Mouse (Mus musculus): ENCODE results near the gene Aadat. TPM values are rescaled to one million over a fixed set of nuclear protein-coding genes. Genes with fewer than 3 reads are reported as not detected.
A peak's percentile ranks its signal among the peaks of the same experiment; 100 is the strongest.
"Not testable (repeated sequence)": the region's sequence is repeated elsewhere in the genome, so short reads cannot be mapped to it uniquely, and the experiment has no call there.

Aadat gene
- polyA plus RNA-seq (2015; fragmentation: Nextera tagmentation; extraction: Ambion mirVana) = 0.40 and 0.76 TPM in 2 replicates

DNA sequence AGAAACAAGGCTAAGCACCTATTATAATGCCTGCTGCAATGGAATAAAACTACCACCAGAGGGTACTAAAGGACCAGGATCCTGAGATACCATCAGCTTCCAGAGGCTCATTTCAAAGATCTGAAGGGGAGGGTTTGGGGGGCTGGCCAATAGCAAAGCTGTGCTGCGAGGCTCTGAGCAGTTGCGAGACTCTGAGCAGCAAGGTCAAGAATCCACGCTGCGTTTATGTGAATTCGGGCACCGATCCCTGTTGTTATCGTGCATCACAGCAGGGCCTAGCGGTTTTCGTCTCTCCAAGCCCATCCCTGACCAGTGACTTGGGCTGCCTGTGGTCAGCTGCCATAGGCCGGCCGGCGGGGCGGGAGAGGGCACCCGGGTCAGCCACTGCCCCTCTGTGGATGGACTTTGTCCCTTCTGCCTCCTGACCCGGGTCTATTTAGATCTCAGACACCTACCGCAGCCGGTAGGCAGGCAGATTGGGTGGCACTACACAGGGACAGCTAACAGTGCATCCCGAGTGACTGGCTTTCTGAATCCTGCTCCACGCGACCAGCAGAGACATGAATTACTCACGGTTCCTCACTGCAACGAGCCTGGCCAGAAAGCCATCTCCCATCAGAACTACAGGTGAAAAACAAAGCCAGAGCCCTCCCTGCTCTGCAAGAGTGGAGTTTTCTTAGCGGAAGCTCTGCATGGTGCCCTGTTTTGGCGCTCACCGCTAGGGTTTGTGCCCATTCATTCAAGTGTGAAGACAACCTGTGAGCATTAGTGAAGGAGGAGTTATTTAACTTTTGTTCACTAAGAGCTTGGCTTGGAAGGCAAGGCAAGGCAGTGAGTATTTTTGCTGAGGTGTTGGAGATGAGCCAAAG lies at the start of gene Aadat:
Gene Aadat, plus strand, starts transcription at position 280 of the 869 bp plus-strand sequence.
- under 1% methylated on average over 25 of the region's 25 CpGs for WGBS
- H3K9me3 ChIP-seq (replicated peaks) = no peaks in the 10 kb centered on the region
- H3K4me1 ChIP-seq = peaks cover 7% of the 10 kb centered on the region; the same call in 1 of the 2 replicates
- no peak within 1 kb of the TSS for H3K27ac ChIP-seq
- H3K4me3 ChIP-seq = peak within 1 kb of the TSS; percentile 57
- no peaks in the 10 kb centered on the region for H3K27me3 ChIP-seq
- peak; percentile 99 for ATAC-seq
- no peaks in the 10 kb centered on the region for H3K36me3 ChIP-seq (ENCODE audit: poor library complexity, severe bottlenecking)
- peak within 1 kb of the TSS; percentile 96 for H3K4me2 ChIP-seq
- H3K9ac ChIP-seq = peak within 1 kb of the TSS; percentile 79

DNA sequence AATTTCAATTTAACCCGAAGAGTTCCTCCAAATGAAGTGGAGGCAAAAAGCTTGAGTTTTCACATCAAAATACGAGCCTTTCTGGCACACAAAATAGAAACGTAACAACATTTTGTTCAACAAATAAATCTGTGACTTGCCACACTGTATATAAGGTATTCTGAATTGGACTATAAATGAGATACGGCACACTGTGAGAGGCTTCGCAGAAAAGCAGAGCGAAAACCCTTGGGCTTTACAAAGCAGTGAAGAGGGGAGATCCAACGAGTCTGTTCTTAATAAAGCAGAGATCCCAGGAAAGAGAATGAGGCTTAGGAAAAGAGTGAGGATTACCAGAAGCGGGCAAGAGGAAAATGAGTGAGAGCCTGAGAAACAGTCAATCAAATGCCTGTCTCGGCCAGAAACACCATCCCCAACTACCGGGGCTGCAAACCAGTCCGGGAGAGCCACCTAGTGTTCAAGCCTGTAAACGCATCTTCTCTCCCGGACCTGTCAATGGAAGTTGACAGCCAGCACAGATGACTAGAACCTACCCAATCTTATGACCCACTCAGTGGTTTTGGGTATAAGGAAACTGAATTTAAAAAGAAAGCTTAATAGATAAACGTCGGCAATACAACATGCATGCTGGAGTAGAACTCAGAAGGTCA lies 38.9 kb upstream of the Aadat start:
- Histone ChIP-seq H3K9ac (no peak overlapping the region), H3K9me3 (replicated peaks) (no peaks in the 10 kb centered on the region), H3K4me2 (peak overlapping the region; percentile 22), H3K36me3 (ENCODE audit: poor library complexity, severe bottlenecking) (no peaks in the 10 kb centered on the region), H3K27ac (no peak overlapping the region), H3K4me3 (no peak overlapping the region), H3K4me1 (no peaks in the 10 kb centered on the region), H3K27me3 (no peaks in the 10 kb centered on the region)
- peak; percentile 94 for ATAC-seq
- WGBS = 37% methylated on average over 15 of the region's 15 CpGs

DNA sequence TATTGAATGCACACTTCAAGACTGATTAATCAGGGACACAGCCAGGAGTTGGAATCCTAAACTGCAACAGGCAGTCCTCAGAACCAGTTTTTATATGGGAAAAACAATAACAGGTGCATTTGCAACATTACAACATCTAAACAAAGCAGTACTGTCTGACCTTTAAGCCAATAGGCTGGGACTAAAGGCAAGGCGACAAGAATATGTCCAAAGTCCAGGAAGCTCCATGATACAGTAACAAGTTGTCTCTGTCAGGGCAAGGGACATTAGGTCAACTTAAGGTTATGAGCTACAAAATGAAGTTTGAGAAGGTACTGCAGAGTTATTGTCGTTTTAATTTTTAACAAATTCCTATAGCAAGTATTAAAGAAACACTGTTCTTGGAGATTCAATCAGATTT lies 15.6 kb upstream of the Aadat start:
- no peak overlapping the region for H3K4me2 ChIP-seq
- H3K4me1 ChIP-seq = no peaks in the 10 kb centered on the region
- H3K9me3 ChIP-seq (replicated peaks) = no peaks in the 10 kb centered on the region
- WGBS = 85% methylated on average over 2 of the region's 2 CpGs
- H3K27me3 ChIP-seq = no peaks in the 10 kb centered on the region
- ATAC-seq = no peak
- H3K27ac ChIP-seq = no peak overlapping the region
- H3K9ac ChIP-seq = no peak overlapping the region
- no peaks in the 10 kb centered on the region for H3K36me3 ChIP-seq (ENCODE audit: poor library complexity, severe bottlenecking)
- no peak overlapping the region for H3K4me3 ChIP-seq

DNA sequence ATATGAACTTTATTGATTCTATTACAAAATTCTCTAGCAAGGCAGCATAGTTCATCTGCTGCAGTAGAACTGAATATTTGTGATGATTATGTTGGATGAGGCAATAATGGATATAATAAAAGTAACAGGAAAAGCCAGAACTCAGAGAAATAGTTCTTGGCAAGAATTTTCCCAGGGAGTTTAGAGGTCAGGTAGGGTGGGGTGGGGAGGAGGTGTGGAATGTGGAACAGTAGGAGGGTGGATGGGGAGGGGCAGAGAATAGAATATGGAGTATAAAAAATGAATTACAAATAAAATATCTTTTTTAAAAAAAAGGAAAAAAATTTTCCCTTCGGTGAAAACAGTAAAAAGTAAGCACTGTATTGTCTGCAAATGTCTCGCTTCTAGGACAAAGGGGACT lies 13.9 kb upstream of the Aadat start:
- Histone ChIP-seq H3K4me1 (no peaks in the 10 kb centered on the region), H3K9me3 (replicated peaks) (no peaks in the 10 kb centered on the region), H3K4me2 (no peak overlapping the region), H3K36me3 (ENCODE audit: poor library complexity, severe bottlenecking) (no peaks in the 10 kb centered on the region), H3K27ac (no peak overlapping the region), H3K9ac (no peak overlapping the region), H3K4me3 (no peak overlapping the region), H3K27me3 (no peaks in the 10 kb centered on the region)
- ATAC-seq = no peak
- WGBS = 95% methylated on average over 2 of the region's 2 CpGs

DNA sequence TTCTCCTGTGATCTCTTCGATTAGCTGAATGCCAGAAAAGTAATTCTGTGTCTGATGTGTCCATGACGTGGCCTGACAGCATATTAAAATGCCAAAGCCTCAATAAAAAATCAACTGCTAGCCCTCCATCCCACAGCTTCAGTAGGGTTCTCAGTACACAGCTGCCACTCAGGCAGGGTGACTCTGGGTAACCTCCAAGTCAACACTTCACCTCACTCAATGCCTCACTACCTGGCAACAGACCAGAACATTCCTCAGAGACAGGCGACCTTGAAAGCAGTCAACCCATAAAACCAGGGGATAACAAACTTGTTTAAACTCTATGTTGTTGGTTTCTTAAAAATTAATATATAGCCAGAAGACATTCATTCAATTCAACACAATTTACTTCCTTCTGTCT lies 13.3 kb upstream of the Aadat start:
- Histone ChIP-seq H3K4me2 (no peak overlapping the region), H3K9me3 (replicated peaks) (no peaks in the 10 kb centered on the region), H3K27me3 (no peaks in the 10 kb centered on the region), H3K9ac (no peak overlapping the region), H3K36me3 (ENCODE audit: poor library complexity, severe bottlenecking) (no peaks in the 10 kb centered on the region), H3K4me3 (no peak overlapping the region), H3K27ac (no peak overlapping the region), H3K4me1 (no peaks in the 10 kb centered on the region)
- ATAC-seq = no peak
- WGBS = 77% methylated on average over 3 of the region's 3 CpGs

- WGBS = 92% methylated on average over 11 of the region's 11 CpGs
Observed at GRCm38 (mm10) chr8:60494606-60495005, 11.1 kb upstream of the Aadat start.

GRCm38 (mm10) chr8:60495046-60495445 lies 10.7 kb upstream of the Aadat start:
- H3K27ac ChIP-seq; H3K9ac ChIP-seq; H3K27me3 ChIP-seq; H3K4me3 ChIP-seq; ATAC-seq; H3K9me3 ChIP-seq (replicated peaks); H3K4me1 ChIP-seq; H3K36me3 ChIP-seq (ENCODE audit: poor library complexity, severe bottlenecking); H3K4me2 ChIP-seq: not testable (repeated sequence)
- 87% methylated on average over 2 of the region's 2 CpGs for WGBS

More at GRCm38 (mm10) chr8:60494606-60495005, 11.1 kb upstream of the Aadat start:
- no peak overlapping the region for H3K4me2 ChIP-seq
- no peak overlapping the region for H3K4me3 ChIP-seq
- no peak overlapping the region for H3K27ac ChIP-seq
- H3K9me3 ChIP-seq (replicated peaks) = no peaks in the 10 kb centered on the region
- H3K36me3 ChIP-seq (ENCODE audit: poor library complexity, severe bottlenecking) = no peaks in the 10 kb centered on the region
- ATAC-seq = no peak
- H3K9ac ChIP-seq = no peak overlapping the region
- no peaks in the 10 kb centered on the region for H3K27me3 ChIP-seq
- H3K4me1 ChIP-seq = no peaks in the 10 kb centered on the region

- 65% methylated on average over 2 of the region's 2 CpGs for WGBS
- Histone ChIP-seq H3K4me2 (no peak within 1 kb of the TSS), H3K4me3 (no peak within 1 kb of the TSS), H3K4me1 (peaks cover 7% of the 10 kb centered on the region; the same call in 1 of the 2 replicates), H3K9ac (no peak within 1 kb of the TSS), H3K27ac (no peak within 1 kb of the TSS), H3K9me3 (replicated peaks) (no peaks in the 10 kb centered on the region), H3K36me3 (ENCODE audit: poor library complexity, severe bottlenecking) (no peaks in the 10 kb centered on the region), H3K27me3 (no peaks in the 10 kb centered on the region)
- no peak for ATAC-seq
Observed at GRCm38 (mm10) chr8:60503098-60503497, 2.6 kb upstream of the Aadat start, which contains the start of gene Gm10283. TSS of gene Gm10283 (minus strand) at chr8:60503198.

DNA sequence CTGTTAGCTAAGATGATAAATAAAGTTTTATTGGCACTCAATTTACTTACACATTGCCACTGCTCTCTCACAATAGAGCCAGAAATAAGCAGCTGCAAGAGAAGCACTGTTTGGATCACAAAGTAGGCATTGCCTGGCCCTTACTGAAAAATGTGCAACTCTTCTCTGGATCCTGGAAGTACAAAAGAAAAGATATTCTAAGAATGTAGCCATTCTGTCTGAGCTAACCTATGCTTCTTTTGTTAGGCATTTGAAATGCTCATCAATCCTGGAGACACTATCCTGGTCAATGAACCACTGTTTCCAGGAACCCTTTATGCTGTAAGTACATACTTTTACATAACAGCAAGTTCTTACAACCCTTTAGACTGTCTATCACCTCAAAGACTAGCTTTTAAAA lies 12.6 kb downstream of the Aadat start:
- no peak for ATAC-seq
- Histone ChIP-seq H3K4me2 (no peak overlapping the region), H3K4me3 (no peak overlapping the region), H3K27me3 (no peaks in the 10 kb centered on the region), H3K9me3 (replicated peaks) (no peaks in the 10 kb centered on the region), H3K4me1 (no peaks in the 10 kb centered on the region), H3K27ac (no peak overlapping the region), H3K9ac (no peak overlapping the region), H3K36me3 (ENCODE audit: poor library complexity, severe bottlenecking) (no peaks in the 10 kb centered on the region)

- no peaks in the 10 kb centered on the region for H3K27me3 ChIP-seq
- no peaks in the 10 kb centered on the region for H3K9me3 ChIP-seq (replicated peaks)
- no peaks in the 10 kb centered on the region for H3K36me3 ChIP-seq (ENCODE audit: poor library complexity, severe bottlenecking)
- ATAC-seq = peak; percentile 27; the same call in 1 of the 2 replicates
- 19% methylated on average over 2 of the region's 2 CpGs for WGBS
- no peak overlapping the region for H3K9ac ChIP-seq
- H3K27ac ChIP-seq = no peak overlapping the region
- H3K4me3 ChIP-seq = no peak overlapping the region
- no peak overlapping the region for H3K4me2 ChIP-seq
- H3K4me1 ChIP-seq = peaks cover 4% of the 10 kb centered on the region; the same call in 1 of the 2 replicates
Observed at GRCm38 (mm10) chr8:60534945-60535344, 29.2 kb downstream of the Aadat start.

DNA sequence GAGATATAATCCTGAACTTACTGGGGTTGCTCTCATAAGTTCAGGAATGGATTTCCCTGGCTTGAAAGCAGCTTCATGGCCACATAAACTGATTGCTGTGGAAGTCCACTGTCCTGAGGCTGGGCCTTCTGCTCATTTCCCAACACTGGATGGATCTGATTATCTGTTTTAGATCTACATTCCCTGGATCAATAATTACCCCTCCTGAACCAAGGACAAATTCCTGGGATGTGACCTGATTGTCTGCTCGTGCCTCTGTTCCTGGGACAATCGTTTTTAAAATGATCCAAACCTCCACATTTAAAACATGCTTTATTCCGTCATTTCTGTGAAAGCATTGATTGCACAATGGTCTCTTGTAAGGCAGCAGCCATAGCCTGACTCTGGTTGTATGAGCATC lies 61.1 kb downstream of the Aadat start:
- Histone ChIP-seq H3K4me3 (no peak overlapping the region), H3K27me3 (no peaks in the 10 kb centered on the region), H3K4me1 (no peaks in the 10 kb centered on the region), H3K4me2 (no peak overlapping the region), H3K36me3 (ENCODE audit: poor library complexity, severe bottlenecking) (no peaks in the 10 kb centered on the region), H3K9ac (no peak overlapping the region), H3K9me3 (replicated peaks) (no peaks in the 10 kb centered on the region), H3K27ac (no peak overlapping the region)
- ATAC-seq = no peak
- WGBS = 66% methylated on average over 3 of the region's 3 CpGs

DNA sequence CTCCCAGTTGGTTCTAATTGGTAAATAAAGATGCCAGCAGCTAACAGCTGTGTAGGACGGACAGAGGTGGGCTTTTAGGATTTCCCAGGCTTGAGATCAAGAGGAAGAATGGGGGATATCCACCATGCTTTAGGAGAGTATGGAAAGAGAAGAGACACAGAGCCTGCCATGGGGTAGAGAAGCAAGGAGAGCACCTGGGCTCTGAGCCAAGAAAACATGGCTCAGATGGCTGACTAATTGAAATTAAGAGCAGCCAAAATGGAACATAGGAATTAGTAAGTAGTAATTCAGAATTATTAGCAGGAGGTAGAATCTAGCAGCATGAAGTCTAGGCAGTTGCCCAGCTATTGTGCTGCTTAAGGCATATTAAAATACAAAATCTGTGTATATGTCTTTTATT lies 71.5 kb downstream of the Aadat start:
- no peak for ATAC-seq
- Histone ChIP-seq H3K27ac (no peak overlapping the region), H3K36me3 (ENCODE audit: poor library complexity, severe bottlenecking) (no peaks in the 10 kb centered on the region), H3K27me3 (no peaks in the 10 kb centered on the region), H3K9ac (no peak overlapping the region), H3K4me1 (no peaks in the 10 kb centered on the region), H3K4me3 (no peak overlapping the region), H3K4me2 (no peak overlapping the region), H3K9me3 (replicated peaks) (no peaks in the 10 kb centered on the region)
- 63% methylated on average over 1 of the region's 1 CpGs for WGBS

All from forebrain, embryonic 13.5 days (tissue).